ENCODE assay signal across 20 mouse cellular contexts in genomic region chr2:167754929-167755551, GRCm38 (mm10).
A peak's percentile ranks its signal among the peaks of the same experiment; 100 is the strongest.
DNase-seq lines count a peak whose midpoint lies in the region; ATAC-seq and TF ChIP-seq lines count a peak whose summit lies in the region.
"Had no signal": no experiment of that assay in that cellular context is flagged by ENCODE, and none has a peak within 500 bp of the region (broad histone marks: within the 10 kb centered on the region; RNA-seq: fewer than 3 reads in every experiment).

No protein-coding gene starts in this region.

- H3K4me1 ChIP-seq in intestine, embryonic 16.5 days (ENCODE audit: control insufficient read depth, insufficient read depth, low read length): peaks cover 22% of the 10 kb centered on the region
- H3K4me1 ChIP-seq in intestine, embryonic 15.5 days (replicated peaks): 0 out of 2 replicates have a peak, but pooled peaks cover 13% of the 10 kb centered on the region
- peaks cover 76% of the 10 kb centered on the region for H3K4me1 ChIP-seq in bone marrow macrophage, adult 2 months (ENCODE audit: control insufficient read depth, insufficient read depth, low read length)
- peaks cover 17% of the 10 kb centered on the region for H3K4me1 ChIP-seq in liver, embryonic 16.5 days (ENCODE audit: control insufficient read depth, low read depth, low read length)

- H3K4me2 ChIP-seq in intestine, embryonic 16.5 days (ENCODE audit: low read depth, low read length): no peak overlapping the region
- H3K4me2 ChIP-seq in intestine, embryonic 15.5 days (replicated peaks): no peak overlapping the region
- no peak overlapping the region for H3K4me2 ChIP-seq in liver, embryonic 16.5 days (ENCODE audit: low read depth, low read length)
- H3K4me2 ChIP-seq: heart, embryonic 15.5 days; hindbrain, embryonic 14.5 days; neural tube, embryonic 15.5 days had no signal

- no peaks in the 10 kb centered on the region for H3K36me3 ChIP-seq in intestine, embryonic 16.5 days (ENCODE audit: control insufficient read depth, insufficient read depth, low read length)
- no peaks in the 10 kb centered on the region for H3K36me3 ChIP-seq in intestine, embryonic 15.5 days
- H3K36me3 ChIP-seq in liver, embryonic 16.5 days (ENCODE audit: control insufficient read depth, insufficient read depth): no peaks in the 10 kb centered on the region
- no peaks in the 10 kb centered on the region for H3K36me3 ChIP-seq in splenic B cell, adult 2 months (ENCODE audit: control insufficient read depth, insufficient read depth, low read length, poor library complexity, severe bottlenecking)
- H3K36me3 ChIP-seq: heart, embryonic 15.5 days; limb, embryonic 10.5 days; midbrain, embryonic 10.5 days; neural tube, embryonic 15.5 days had no signal

- 65% methylated on average over 22 of the region's 22 CpGs for WGBS in intestine, embryonic 16.5 days
- 70% methylated on average over 22 of the region's 22 CpGs for WGBS in intestine, embryonic 15.5 days
- WGBS in liver, embryonic 16.5 days (ENCODE audit: insufficient replicate concordance): 52% methylated on average over 22 of the region's 22 CpGs

- H3K9me3 ChIP-seq in intestine, embryonic 16.5 days (ENCODE audit: control insufficient read depth, low read length): no peaks in the 10 kb centered on the region
- H3K9me3 ChIP-seq in intestine, embryonic 15.5 days: no peaks in the 10 kb centered on the region
- H3K9me3 ChIP-seq in liver, embryonic 16.5 days (replicated peaks; ENCODE audit: control insufficient read depth, low read length): no peaks in the 10 kb centered on the region
- H3K9me3 ChIP-seq: heart, embryonic 15.5 days; limb, embryonic 10.5 days; midbrain, embryonic 10.5 days; neural tube, embryonic 15.5 days had no signal

- ATAC-seq in intestine, embryonic 16.5 days: 0 out of 2 replicates have a peak, but pooled peaks have one; percentile 13
- no peak for ATAC-seq in intestine, embryonic 15.5 days
- peak; percentile 16; the same call in 1 of the 2 replicates for ATAC-seq in liver, embryonic 16.5 days (ENCODE audit: low read depth)
- ATAC-seq: activated CD4-positive, CD25-positive, alpha-beta regulatory T cell, adult 4 months had no signal

- H3K27ac ChIP-seq in intestine, embryonic 16.5 days (ENCODE audit: low read length): no peak overlapping the region
- no peak overlapping the region for H3K27ac ChIP-seq in intestine, embryonic 15.5 days
- H3K27ac ChIP-seq in bone marrow macrophage, adult 2 months (ENCODE audit: insufficient read depth, low read depth, low read length): peak overlapping the region; percentile 92
- H3K27ac ChIP-seq in liver, embryonic 16.5 days (ENCODE audit: low read length): peak overlapping the region; percentile 61
- H3K27ac ChIP-seq: heart, embryonic 15.5 days; hindbrain, embryonic 14.5 days; limb, embryonic 10.5 days; midbrain, embryonic 10.5 days; neural tube, embryonic 15.5 days had no signal

- peak; percentile 92 for DNase-seq in splenic B cell, adult 2 months (ENCODE audit: low read depth, low spot score)
- DNase-seq in right cerebral cortex, postnatal 4 days: no peak
- DNase-seq in neural tube, embryonic 10.5 days (ENCODE audit: extremely low spot score, low spot score): no peak
- DNase-seq: adrenal gland, postnatal 36 days; cerebellum, postnatal 14 days; gastrocnemius, postnatal 25 days; kidney, adult 2 months; kidney, postnatal 25 days; lung, adult 2 months; retina, postnatal 1 day had no signal

- H3K4me3 ChIP-seq in intestine, embryonic 16.5 days (ENCODE audit: low read length): no peak overlapping the region
- H3K4me3 ChIP-seq in intestine, embryonic 15.5 days (replicated peaks): no peak overlapping the region
- no peak overlapping the region for H3K4me3 ChIP-seq in bone marrow macrophage, adult 2 months (ENCODE audit: insufficient read depth, low read length)
- no peak overlapping the region for H3K4me3 ChIP-seq in liver, embryonic 16.5 days (ENCODE audit: low read depth, low read length)
- H3K4me3 ChIP-seq: heart, embryonic 15.5 days; limb, embryonic 10.5 days; midbrain, embryonic 10.5 days; neural tube, embryonic 15.5 days had no signal

- no peaks in the 10 kb centered on the region for H3K27me3 ChIP-seq in intestine, embryonic 16.5 days (replicated peaks; ENCODE audit: control insufficient read depth, insufficient read depth, low read length)
- H3K27me3 ChIP-seq in intestine, embryonic 15.5 days (replicated peaks): no peaks in the 10 kb centered on the region
- H3K27me3 ChIP-seq in liver, embryonic 16.5 days (ENCODE audit: control insufficient read depth, insufficient read depth, low read depth, low read length): no peaks in the 10 kb centered on the region
- H3K27me3 ChIP-seq in splenic B cell, adult 2 months (ENCODE audit: control insufficient read depth, insufficient read depth, low read length, poor library complexity, severe bottlenecking): no peaks in the 10 kb centered on the region
- H3K27me3 ChIP-seq: heart, embryonic 15.5 days; neural tube, embryonic 15.5 days had no signal

- no peak for TF ChIP-seq CTCF in bone marrow macrophage, adult 2 months (IDR thresholded peaks at IDR 0.05; ENCODE audit: low read depth, low read length)

- TF ChIP-seq POLR2A in bone marrow macrophage, adult 2 months (IDR thresholded peaks at IDR 0.05; ENCODE audit: borderline replicate concordance, low read depth, low read length): no peak

- H3K9ac ChIP-seq in intestine, embryonic 16.5 days (ENCODE audit: low read depth, low read length): no peak overlapping the region
- no peak overlapping the region for H3K9ac ChIP-seq in intestine, embryonic 15.5 days
- no peak overlapping the region for H3K9ac ChIP-seq in liver, embryonic 16.5 days (ENCODE audit: low read depth, low read length)
- H3K9ac ChIP-seq: heart, embryonic 15.5 days; hindbrain, embryonic 14.5 days; neural tube, embryonic 15.5 days had no signal

Comparison
In these comparisons a context has a peak if more than half of its experiments do, and no peak if none do; other contexts are left out.
1. H3K27ac ChIP-seq: peak in bone marrow macrophage, adult 2 months (single experiment) and liver, embryonic 16.5 days (single experiment); none in intestine, embryonic 16.5 days (single experiment) and intestine, embryonic 15.5 days (single experiment).